Mouse (Mus musculus): ENCODE measurements at regions not wholly inside any gene's neighbourhood (a gene's known extent, or its start where the extent isn't known, plus 50 kb on each side); places are given as distances from the start of the nearest gene placed in this dataset.

DNA sequence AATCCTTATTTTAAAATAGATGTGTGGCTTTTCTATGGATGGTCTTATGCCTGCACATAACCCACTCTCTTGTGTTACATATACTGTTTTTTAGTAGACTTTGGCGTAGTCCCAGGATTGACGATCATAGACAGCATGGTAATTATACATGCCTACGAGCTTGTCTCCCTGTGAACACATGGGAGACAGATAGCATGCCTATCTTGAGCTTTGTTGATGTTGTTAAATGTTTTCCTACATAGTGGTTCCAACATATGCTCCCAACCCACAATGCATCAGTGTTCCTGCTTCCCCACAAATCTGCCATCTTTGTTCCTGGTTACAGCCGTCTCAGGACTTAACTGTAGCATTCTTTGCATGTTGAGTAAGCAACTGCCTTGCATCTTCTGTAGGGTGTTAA, 153.6 kb upstream of the Ankrd55 start:
- Histone ChIP-seq H3K79me2 (ENCODE audit: control insufficient read depth, insufficient read depth) (no peaks in the 10 kb centered on the region), H3K79me3 (ENCODE audit: low read depth) (no peaks in the 10 kb centered on the region), H3K4me3 (ENCODE audit: insufficient read depth, poor library complexity, severe bottlenecking) (no peak overlapping the region), H3K27me3 (ENCODE audit: control insufficient read depth, insufficient read depth, insufficient read length) (no peaks in the 10 kb centered on the region), H3K36me3 (ENCODE audit: control insufficient read depth, insufficient read depth) (no peaks in the 10 kb centered on the region), H3ac (ENCODE audit: control insufficient read depth, insufficient read length, low read depth) (no peak overlapping the region)
- no peak for TF ChIP-seq FOSL1 (IDR thresholded peaks at IDR 0.05; ENCODE audit: insufficient read depth, low read length, poor library complexity, severe bottlenecking)
- TF ChIP-seq CTCF (IDR thresholded peaks at IDR 0.05; ENCODE audit: control insufficient read depth, insufficient read depth, insufficient read length): no peak
- TF ChIP-seq CEBPB (IDR thresholded peaks at IDR 0.05; ENCODE audit: low read depth): no peak
- TF ChIP-seq MAX (IDR thresholded peaks at IDR 0.05): no peak
- TF ChIP-seq MYOD1 (IDR thresholded peaks at IDR 0.05; ENCODE audit: control insufficient read depth, insufficient read length, low read depth): no peak
- TF ChIP-seq MYOG (IDR thresholded peaks at IDR 0.05; ENCODE audit: control insufficient read depth, extremely low read depth, insufficient read length): no peak
- TF ChIP-seq USF1 (IDR thresholded peaks at IDR 0.05; ENCODE audit: low read depth): no peak

GRCm38 (mm10) chr13:112135777-112136176, 152.5 kb upstream of the Ankrd55 start:
- Histone ChIP-seq H3K36me3 (ENCODE audit: control insufficient read depth, insufficient read depth) (no peaks in the 10 kb centered on the region), H3ac (ENCODE audit: control insufficient read depth, insufficient read length, low read depth) (no peak overlapping the region), H3K27me3 (ENCODE audit: control insufficient read depth, insufficient read depth, insufficient read length) (no peaks in the 10 kb centered on the region), H3K79me2 (ENCODE audit: control insufficient read depth, insufficient read depth) (no peaks in the 10 kb centered on the region), H3K4me3 (ENCODE audit: insufficient read depth, poor library complexity, severe bottlenecking) (no peak overlapping the region), H3K79me3 (ENCODE audit: low read depth) (no peaks in the 10 kb centered on the region)
- TF ChIP-seq MYOG (IDR thresholded peaks at IDR 0.05; ENCODE audit: control insufficient read depth, extremely low read depth, insufficient read length): no peak
- no peak for TF ChIP-seq USF1 (IDR thresholded peaks at IDR 0.05; ENCODE audit: low read depth)
- TF ChIP-seq MAX (IDR thresholded peaks at IDR 0.05): no peak
- TF ChIP-seq FOSL1 (IDR thresholded peaks at IDR 0.05; ENCODE audit: insufficient read depth, low read length, poor library complexity, severe bottlenecking): no peak
- TF ChIP-seq CTCF (IDR thresholded peaks at IDR 0.05; ENCODE audit: control insufficient read depth, insufficient read depth, insufficient read length): no peak
- TF ChIP-seq MYOD1 (IDR thresholded peaks at IDR 0.05; ENCODE audit: control insufficient read depth, insufficient read length, low read depth): no peak
- no peak for TF ChIP-seq CEBPB (IDR thresholded peaks at IDR 0.05; ENCODE audit: low read depth)

GRCm38 (mm10) chr13:112136850-112137249, 151.4 kb upstream of the Ankrd55 start:
- no peaks in the 10 kb centered on the region for H3K79me2 ChIP-seq (ENCODE audit: control insufficient read depth, insufficient read depth)
- H3K79me3 ChIP-seq (ENCODE audit: low read depth): no peaks in the 10 kb centered on the region
- no peaks in the 10 kb centered on the region for H3K36me3 ChIP-seq (ENCODE audit: control insufficient read depth, insufficient read depth)
- H3ac ChIP-seq (ENCODE audit: control insufficient read depth, insufficient read length, low read depth): no peak overlapping the region
- TF ChIP-seq CTCF (IDR thresholded peaks at IDR 0.05; ENCODE audit: control insufficient read depth, insufficient read depth, insufficient read length) (no peak), MYOG (IDR thresholded peaks at IDR 0.05; ENCODE audit: control insufficient read depth, extremely low read depth, insufficient read length) (no peak), MYOD1 (IDR thresholded peaks at IDR 0.05; ENCODE audit: control insufficient read depth, insufficient read length, low read depth) (no peak), FOSL1 (IDR thresholded peaks at IDR 0.05; ENCODE audit: insufficient read depth, low read length, poor library complexity, severe bottlenecking) (no peak), USF1 (IDR thresholded peaks at IDR 0.05; ENCODE audit: low read depth) (no peak), CEBPB (IDR thresholded peaks at IDR 0.05; ENCODE audit: low read depth) (no peak), MAX (IDR thresholded peaks at IDR 0.05) (no peak)
- H3K4me3 ChIP-seq (ENCODE audit: insufficient read depth, poor library complexity, severe bottlenecking): no peak overlapping the region
- no peaks in the 10 kb centered on the region for H3K27me3 ChIP-seq (ENCODE audit: control insufficient read depth, insufficient read depth, insufficient read length)

DNA sequence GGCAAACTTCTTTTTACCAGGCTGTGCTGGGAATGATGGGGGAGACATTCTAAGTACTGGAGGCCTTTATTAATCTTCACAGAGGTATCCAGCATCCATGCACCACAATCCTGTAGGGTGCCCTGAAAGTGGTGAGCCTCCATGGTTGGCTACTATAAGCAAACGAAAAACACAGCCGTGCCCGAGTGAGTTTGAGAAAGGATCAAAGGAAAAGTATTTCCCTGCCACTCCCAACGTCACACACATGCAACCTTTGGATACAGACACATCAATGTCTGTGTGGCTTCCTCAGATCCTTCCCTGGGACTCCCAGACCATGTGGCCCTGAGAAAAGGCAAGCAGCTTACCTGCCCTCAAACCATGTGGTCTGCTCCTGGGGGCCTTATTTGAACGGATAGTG, 147.4 kb upstream of the Ankrd55 start:
- Histone ChIP-seq H3K4me3 (ENCODE audit: insufficient read depth, poor library complexity, severe bottlenecking) (no peak overlapping the region), H3K79me3 (ENCODE audit: low read depth) (no peaks in the 10 kb centered on the region), H3K27me3 (ENCODE audit: control insufficient read depth, insufficient read depth, insufficient read length) (no peaks in the 10 kb centered on the region), H3K36me3 (ENCODE audit: control insufficient read depth, insufficient read depth) (no peaks in the 10 kb centered on the region), H3K79me2 (ENCODE audit: control insufficient read depth, insufficient read depth) (no peaks in the 10 kb centered on the region), H3ac (ENCODE audit: control insufficient read depth, insufficient read length, low read depth) (no peak overlapping the region)
- TF ChIP-seq MYOD1 (IDR thresholded peaks at IDR 0.05; ENCODE audit: control insufficient read depth, insufficient read length, low read depth) (no peak), CTCF (IDR thresholded peaks at IDR 0.05; ENCODE audit: control insufficient read depth, insufficient read depth, insufficient read length) (no peak), FOSL1 (IDR thresholded peaks at IDR 0.05; ENCODE audit: insufficient read depth, low read length, poor library complexity, severe bottlenecking) (no peak), USF1 (IDR thresholded peaks at IDR 0.05; ENCODE audit: low read depth) (no peak), CEBPB (IDR thresholded peaks at IDR 0.05; ENCODE audit: low read depth) (no peak), MAX (IDR thresholded peaks at IDR 0.05) (no peak), MYOG (IDR thresholded peaks at IDR 0.05; ENCODE audit: control insufficient read depth, extremely low read depth, insufficient read length) (no peak)

- Histone ChIP-seq H3K27me3 (ENCODE audit: control insufficient read depth, insufficient read depth, insufficient read length) (no peaks in the 10 kb centered on the region), H3K36me3 (ENCODE audit: control insufficient read depth, insufficient read depth) (no peaks in the 10 kb centered on the region), H3K79me2 (ENCODE audit: control insufficient read depth, insufficient read depth) (no peaks in the 10 kb centered on the region), H3K79me3 (ENCODE audit: low read depth) (no peaks in the 10 kb centered on the region), H3ac (ENCODE audit: control insufficient read depth, insufficient read length, low read depth) (no peak overlapping the region), H3K4me3 (ENCODE audit: insufficient read depth, poor library complexity, severe bottlenecking) (no peak overlapping the region)
- no peak for TF ChIP-seq MAX (IDR thresholded peaks at IDR 0.05)
- TF ChIP-seq USF1 (IDR thresholded peaks at IDR 0.05; ENCODE audit: low read depth): no peak
- no peak for TF ChIP-seq MYOD1 (IDR thresholded peaks at IDR 0.05; ENCODE audit: control insufficient read depth, insufficient read length, low read depth)
- no peak for TF ChIP-seq CTCF (IDR thresholded peaks at IDR 0.05; ENCODE audit: control insufficient read depth, insufficient read depth, insufficient read length)
- TF ChIP-seq CEBPB (IDR thresholded peaks at IDR 0.05; ENCODE audit: low read depth): no peak
- no peak for TF ChIP-seq FOSL1 (IDR thresholded peaks at IDR 0.05; ENCODE audit: insufficient read depth, low read length, poor library complexity, severe bottlenecking)
- TF ChIP-seq MYOG (IDR thresholded peaks at IDR 0.05; ENCODE audit: control insufficient read depth, extremely low read depth, insufficient read length): no peak
Measured at GRCm38 (mm10) chr13:112144393-112145348, 143.6 kb upstream of the Ankrd55 start.
